Mouse (Mus musculus) erythroblast, embryonic 14.5 days (primary cell): ENCODE measurements around the gene Ankrd36.

Experiments
- GATA1 ChIP-seq: IDR thresholded peaks from 2 replicates; pipeline ENCODE4 v1.6.1; 2012; ENCODE audit warnings: low read length, inconsistent platforms, mixed read lengths
- TAL1 ChIP-seq: IDR thresholded peaks from 3 replicates; pipeline ENCODE4 v1.6.1; 2012; ENCODE audit warnings: low read length, inconsistent platforms, mixed read lengths

DNA sequence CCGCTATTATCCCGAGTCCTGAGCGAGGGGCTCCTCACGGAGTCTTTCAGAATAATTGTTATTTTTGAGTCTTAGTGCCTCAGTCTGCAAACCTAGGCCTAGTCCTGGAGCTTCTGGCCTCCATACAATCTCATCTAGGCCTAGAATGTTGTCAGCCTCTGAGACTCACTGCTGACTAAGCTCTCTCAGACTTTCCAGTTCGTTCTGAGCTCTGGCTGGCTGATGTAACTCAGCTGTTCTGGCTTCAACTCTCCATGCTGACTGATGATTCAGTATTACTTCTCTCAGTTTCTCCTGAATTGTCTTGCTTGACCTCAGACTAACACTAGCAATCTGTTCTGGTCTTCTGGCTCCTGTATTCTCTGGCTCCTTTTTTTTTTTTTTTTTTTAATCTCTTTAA, 18.1 kb upstream of the Ankrd36 start:
- TF ChIP-seq GATA1 (no peak), TAL1 (no peak)
